Mouse (Mus musculus): ENCODE data around the gene Gsto2.

Gsto2 gene

GRCm38 (mm10) chr19:47898472-47899079 lies 33.2 kb downstream of the Gsto2 start:
- no peak for DNase-seq

GRCm38 (mm10) chr19:47900012-47900411 lies 34.7 kb downstream of the Gsto2 start:
- DNase-seq: no peak

GRCm38 (mm10) chr19:47900558-47900957 lies 35.2 kb downstream of the Gsto2 start:
- DNase-seq: no peak

- DNase-seq: peak; percentile 61
Measured at GRCm38 (mm10) chr19:47902316-47903201, 37.2 kb downstream of the Gsto2 start.

GRCm38 (mm10) chr19:47903679-47904078 lies 38.3 kb downstream of the Gsto2 start:
- DNase-seq: no peak

- no peak for DNase-seq
Measured at GRCm38 (mm10) chr19:47905081-47905480, 39.7 kb downstream of the Gsto2 start.

GRCm38 (mm10) chr19:47905603-47906002 lies 40.3 kb downstream of the Gsto2 start:
- DNase-seq: no peak

GRCm38 (mm10) chr19:47907596-47907995 lies 42.3 kb downstream of the Gsto2 start:
- no peak for DNase-seq

- no peak for DNase-seq
Measured at GRCm38 (mm10) chr19:47908961-47909371, 43.6 kb downstream of the Gsto2 start.

GRCm38 (mm10) chr19:47909387-47910116 lies 44.2 kb downstream of the Gsto2 start:
- DNase-seq: peak; percentile 42

- DNase-seq: no peak
Measured at GRCm38 (mm10) chr19:47910117-47910618, 44.8 kb downstream of the Gsto2 start.

GRCm38 (mm10) chr19:47910751-47911150 lies 45.4 kb downstream of the Gsto2 start:
- DNase-seq: no peak

GRCm38 (mm10) chr19:47913344-47913743 lies 48.0 kb downstream of the Gsto2 start:
- DNase-seq: no peak

GRCm38 (mm10) chr19:47914191-47914590 lies 48.9 kb downstream of the Gsto2 start:
- DNase-seq: no peak

- no peak for DNase-seq
Measured at GRCm38 (mm10) chr19:47915251-47915650, 49.9 kb downstream of the Gsto2 start.

- no peak for DNase-seq
Measured at GRCm38 (mm10) chr19:47917396-47917795, 52.1 kb downstream of the Gsto2 start.

GRCm38 (mm10) chr19:47918016-47918415 lies 52.7 kb downstream of the Gsto2 start:
- DNase-seq: no peak

GRCm38 (mm10) chr19:47918455-47919101 lies 53.2 kb downstream of the Gsto2 start:
- peak; percentile 39 for DNase-seq

- peak; percentile 87 for DNase-seq
Measured at GRCm38 (mm10) chr19:47919126-47919965, 54.0 kb downstream of the Gsto2 start, which contains the start of the genes Cfap43 and Itprip. TSS of gene Cfap43 (minus strand) at chr19:47919287. TSS of gene Itprip (minus strand) at chr19:47919299.

- peak; percentile 73 for DNase-seq
Measured at GRCm38 (mm10) chr19:47919966-47920375, 54.6 kb downstream of the Gsto2 start.

- DNase-seq: no peak
Measured at GRCm38 (mm10) chr19:47925819-47926218, 60.5 kb downstream of the Gsto2 start.

GRCm38 (mm10) chr19:47927032-47927431 lies 61.7 kb downstream of the Gsto2 start:
- no peak for DNase-seq

All from lung, postnatal 14 days (tissue).